Mouse (Mus musculus) small intestine, adult 2 months (tissue): Measurements from ENCODE around the gene Popdc3. TPM values are rescaled to one million over a fixed set of nuclear protein-coding genes. Genes with fewer than 3 reads are reported as not detected.

ENCODE experiments used
- H3K27ac ChIP-seq: fragments of 200-500 bp; 2 replicates; pipeline ENCODE4 v1.5.1; 2012; ENCODE audit warnings: low read depth, low read length, control low read depth, inconsistent platforms; ENCODE audit not compliant: insufficient read depth
- H3K27me3 ChIP-seq: fragments of 200-500 bp; 2 replicates; pipeline ENCODE4 v1.6.1; 2012; ENCODE audit warnings: mild to moderate bottlenecking, moderate library complexity, low read length, inconsistent platforms; ENCODE audit not compliant: control insufficient read depth, insufficient read depth
- H3K36me3 ChIP-seq: fragments of 200-500 bp; 2 replicates; pipeline ENCODE4 v1.6.1; 2012; ENCODE audit warnings: mild to moderate bottlenecking, low read length, control low read depth, inconsistent platforms; ENCODE audit not compliant: control insufficient read depth, insufficient read depth
- H3K4me1 ChIP-seq: fragments of 200-500 bp; 2 replicates; pipeline ENCODE4 v1.6.1; 2012; ENCODE audit warnings: low read length, inconsistent platforms, mixed read lengths; ENCODE audit not compliant: control insufficient read depth, insufficient read depth, insufficient read length
- H3K4me3 ChIP-seq: fragments of 200-500 bp; 2 replicates; pipeline ENCODE4 v1.5.1; 2012; ENCODE audit warnings: low read depth, mild to moderate bottlenecking, control low read depth, inconsistent platforms, low read length, moderate library complexity
- CTCF ChIP-seq: fragments of 200-500 bp; IDR thresholded peaks from 2 replicates; pipeline ENCODE4 v1.5.1; 2012; ENCODE audit warnings: low read depth, mild to moderate bottlenecking, control low read depth, inconsistent platforms, low read length, moderate library complexity, mixed read lengths; ENCODE audit not compliant: insufficient replicate concordance, insufficient read length; ENCODE audit errors: extremely low read depth
- POLR2A ChIP-seq: fragments of 200-500 bp; IDR thresholded peaks from 2 replicates; pipeline ENCODE4 v1.6.1; 2012; ENCODE audit warnings: low read depth, mild to moderate bottlenecking, control low read depth, inconsistent platforms, low read length, moderate library complexity
- WGBS: fragments of 180-500 bp; shearing (Covaris S2); methylation state at CpG from one replicate; pipeline ENCODE4 v1.1.7; 2018; 5-methylcytosine and 5-hydroxymethylcytosine counted together
- polyA plus RNA-seq: library from polyadenylated mRNA; depleted of rRNA; stranded (reverse); fragments of >200 nt; gene quantifications from 2 replicates; pipeline ENCODE4 v1.2.3, GENCODE M21; 2012

Popdc3 gene
- polyA plus RNA-seq, 1 experiment: not detected

GRCm38 (mm10) chr10:45210201-45210600 is 32.3 kb downstream of the Popdc3 start:
- Histone ChIP-seq H3K27ac (no peak overlapping the region), H3K36me3 (no peaks in the 10 kb centered on the region), H3K4me1 (no peaks in the 10 kb centered on the region), H3K4me3 (no peak overlapping the region), H3K27me3 (no peaks in the 10 kb centered on the region)
- TF ChIP-seq CTCF (no peak), POLR2A (no peak)

GRCm38 (mm10) chr10:45216676-45217075 is 38.8 kb downstream of the Popdc3 start:
- Histone ChIP-seq H3K27ac (no peak overlapping the region), H3K36me3 (no peaks in the 10 kb centered on the region), H3K4me1 (no peaks in the 10 kb centered on the region), H3K4me3 (no peak overlapping the region), H3K27me3 (no peaks in the 10 kb centered on the region)
- 71% methylated on average over 7 of the region's 7 CpGs for WGBS
- no peak for TF ChIP-seq POLR2A
- TF ChIP-seq CTCF: no peak

- Histone ChIP-seq H3K4me1 (no peaks in the 10 kb centered on the region), H3K27ac (no peak overlapping the region), H3K27me3 (no peaks in the 10 kb centered on the region), H3K4me3 (no peak overlapping the region), H3K36me3 (no peaks in the 10 kb centered on the region)
- 32% methylated on average over 4 of the region's 4 CpGs for WGBS
- TF ChIP-seq CTCF (no peak), POLR2A (no peak)
These were observed 52.1 kb downstream of the Popdc3 start for GRCm38 (mm10) chr10:45229954-45230353.

GRCm38 (mm10) chr10:45233351-45233750 is 55.5 kb downstream of the Popdc3 start:
- 75% methylated on average over 6 of the region's 6 CpGs for WGBS
- Histone ChIP-seq H3K27me3 (no peaks in the 10 kb centered on the region), H3K4me1 (no peaks in the 10 kb centered on the region), H3K27ac (no peak overlapping the region), H3K4me3 (no peak overlapping the region), H3K36me3 (no peaks in the 10 kb centered on the region)
- TF ChIP-seq POLR2A (no peak), CTCF (no peak)

DNA sequence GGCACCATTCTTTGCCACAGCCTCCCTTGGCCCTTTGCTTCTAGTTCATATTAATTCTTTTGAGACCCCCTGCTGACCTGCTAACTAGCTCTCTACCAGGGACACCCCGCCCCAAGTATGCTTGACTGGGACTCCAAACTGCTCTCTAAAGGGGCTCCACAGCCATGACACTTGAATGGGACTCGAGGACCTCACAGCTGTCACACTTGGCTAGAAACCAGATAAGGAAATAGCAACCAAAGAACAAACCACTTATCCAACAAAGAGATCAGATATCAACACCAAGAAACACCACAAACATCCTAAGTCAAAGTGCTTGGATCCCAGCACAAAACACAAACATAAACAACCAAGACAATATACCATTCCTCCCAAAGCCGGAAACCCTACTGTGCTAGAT is 58.4 kb downstream of the Popdc3 start:
- Histone ChIP-seq H3K27me3 (no peaks in the 10 kb centered on the region), H3K36me3 (no peaks in the 10 kb centered on the region), H3K4me3 (no peak overlapping the region), H3K27ac (no peak overlapping the region), H3K4me1 (no peaks in the 10 kb centered on the region)
- TF ChIP-seq POLR2A (no peak), CTCF (no peak)
- WGBS: 44% methylated on average over 3 of the region's 3 CpGs

DNA sequence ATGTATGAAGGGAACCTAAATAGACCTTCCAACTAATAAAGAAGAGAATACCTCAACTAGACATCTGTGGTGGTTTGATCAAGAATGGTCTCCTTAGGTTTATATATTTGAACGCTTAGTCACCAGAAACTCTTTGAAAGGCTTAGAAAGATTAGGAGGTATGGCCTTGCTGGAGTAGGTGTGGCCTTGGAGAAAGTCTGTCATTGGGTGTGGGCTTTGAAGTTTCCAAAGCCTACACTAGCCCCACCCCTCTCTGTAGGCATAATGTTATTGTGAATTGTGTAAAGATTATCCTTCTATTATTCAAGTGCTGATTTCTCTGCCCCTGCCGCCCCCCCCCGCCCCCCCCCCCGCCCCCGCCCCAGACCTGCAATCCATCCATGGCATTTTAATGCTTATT is 59.6 kb downstream of the Popdc3 start:
- H3K36me3 ChIP-seq: no peaks in the 10 kb centered on the region
- 71% methylated on average over 5 of the region's 5 CpGs for WGBS
- TF ChIP-seq CTCF: no peak
- TF ChIP-seq POLR2A: no peak

GRCm38 (mm10) chr10:45260477-45260876 is 82.6 kb downstream of the Popdc3 start:
- Histone ChIP-seq H3K27ac (no peak overlapping the region), H3K27me3 (no peaks in the 10 kb centered on the region), H3K4me3 (no peak overlapping the region), H3K4me1 (no peaks in the 10 kb centered on the region), H3K36me3 (no peaks in the 10 kb centered on the region)
- WGBS: 63% methylated on average over 1 of the region's 1 CpGs
- TF ChIP-seq POLR2A: no peak
- no peak for TF ChIP-seq CTCF

More for the DNA sequence above, 59.6 kb downstream of the Popdc3 start:
- Histone ChIP-seq H3K27me3 (no peaks in the 10 kb centered on the region), H3K27ac (no peak overlapping the region), H3K4me1 (no peaks in the 10 kb centered on the region), H3K4me3 (no peak overlapping the region)

- Histone ChIP-seq H3K4me3 (no peak overlapping the region), H3K36me3 (no peaks in the 10 kb centered on the region), H3K27me3 (no peaks in the 10 kb centered on the region), H3K27ac (no peak overlapping the region), H3K4me1 (no peaks in the 10 kb centered on the region)
- 77% methylated on average over 3 of the region's 3 CpGs for WGBS
- TF ChIP-seq POLR2A (no peak), CTCF (no peak)
These were observed 84.2 kb downstream of the Popdc3 start for GRCm38 (mm10) chr10:45262126-45262525.
